Comparison of ENCODE assay signal across 26 mouse cellular contexts in the genomic region with DNA sequence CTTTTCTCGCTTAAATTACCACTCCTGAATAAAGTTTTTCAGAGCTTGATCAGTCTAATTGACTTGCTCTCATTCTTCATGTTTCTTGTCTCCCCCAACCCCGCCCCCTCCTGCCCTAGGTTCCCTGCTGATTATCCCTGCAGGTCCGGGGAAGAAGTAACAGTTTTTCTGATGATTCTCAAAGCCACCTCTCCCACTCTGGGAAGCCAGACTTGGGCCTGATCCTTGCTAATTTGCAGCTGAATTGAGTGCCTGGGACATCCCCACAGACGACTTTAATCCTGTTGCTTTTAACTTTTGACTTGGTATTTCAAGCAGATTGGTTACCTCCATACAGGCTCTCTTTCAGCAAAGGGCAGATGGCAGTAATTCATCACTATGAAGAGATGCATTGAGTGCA. TPM values are rescaled to one million over a fixed set of nuclear protein-coding genes. Genes with fewer than 3 reads are reported as not detected.
"Had no signal": no experiment of that assay in that cellular context is flagged by ENCODE, and none has a peak within 500 bp of the region (broad histone marks: within the 10 kb centered on the region; RNA-seq: fewer than 3 reads in every experiment).

No protein-coding gene starts in this region.

- H3K27me3 ChIP-seq: kidney, embryonic 15.5 days; midbrain, embryonic 13.5 days had no signal

- H3K4me3 ChIP-seq: kidney, embryonic 15.5 days; liver, embryonic 13.5 days; midbrain, embryonic 13.5 days had no signal

- H3K9me3 ChIP-seq: kidney, embryonic 15.5 days; liver, embryonic 13.5 days; midbrain, embryonic 13.5 days had no signal

- DNase-seq: kidney, adult 2 months; kidney, postnatal 14 days; kidney, postnatal 4 days; liver, embryonic 13.5 days; lung, adult 2 months; lung, postnatal 14 days; thymus, postnatal 25 days had no signal

- H3K36me3 ChIP-seq: kidney, embryonic 15.5 days; liver, embryonic 13.5 days; midbrain, embryonic 13.5 days had no signal

- H3K27ac ChIP-seq: kidney, embryonic 15.5 days; liver, embryonic 13.5 days; macrophage; midbrain, embryonic 13.5 days had no signal

- H3K4me1 ChIP-seq: kidney, embryonic 15.5 days; liver, embryonic 13.5 days; midbrain, embryonic 13.5 days had no signal

- H3K9ac ChIP-seq: kidney, embryonic 15.5 days; liver, embryonic 13.5 days; midbrain, embryonic 13.5 days had no signal

- ATAC-seq: intestine, postnatal 0 days; midbrain, embryonic 13.5 days; midbrain, embryonic 16.5 days had no signal

- H3K4me2 ChIP-seq: kidney, embryonic 15.5 days; liver, embryonic 13.5 days; midbrain, embryonic 13.5 days had no signal

RNA-seq across cellular contexts. Expression of a gene that starts 24.5 kb away (rescaled TPM):
- total RNA-seq: layer of hippocampus, adult 18-20 months; layer of hippocampus, postnatal 25 days; left cerebral cortex, adult 18-20 months; left cerebral cortex, postnatal 10 days; left cerebral cortex, postnatal 36 days; liver, adult 2 months; megakaryocyte, adult 5-6 weeks had no signal
- polyA plus RNA-seq: intestine, postnatal 0 days; kidney, embryonic 15.5 days; limb, embryonic 11.5 days; liver, embryonic 13.5 days; liver, embryonic 16.5 days; lung, adult 2 months; lung, embryonic 16.5 days; macrophage; midbrain, embryonic 13.5 days; midbrain, embryonic 16.5 days; neural tube, embryonic 11.5 days; neural tube, embryonic 14.5 days; small intestine, adult 2 months; spleen, adult 2 months had no signal
